Mouse (Mus musculus) midbrain, embryonic 11.5 days (tissue): ENCODE data around the gene Axin2. TPM values are rescaled to one million over a fixed set of nuclear protein-coding genes. Genes with fewer than 3 reads are reported as not detected.

Experiments used
- ATAC-seq: fragments of 200-750 bp; cut with Nextera tagmentation; 2 replicates; pipeline ENCODE4 v1.8.0; 2017; ENCODE audit warnings: moderate TSS enrichment, moderate library complexity; ENCODE audit not compliant: low FRiP score
- DNase-seq: peaks from one replicate; pipeline ENCODE4 v3.0.0; 2015; ENCODE audit warnings: low spot score; ENCODE audit errors: missing footprints
- H3K27ac ChIP-seq: fragments of 300-500 bp; sonication (generic); 2 replicates; pipeline ENCODE4 v1.5.1; 2014; ENCODE audit warnings: low read depth, low read length
- H3K27me3 ChIP-seq: fragments of 300-500 bp; sonication (generic); 2 replicates; pipeline ENCODE4 v1.6.1; 2014; ENCODE audit warnings: mild to moderate bottlenecking, low read length, moderate library complexity, mixed read lengths; ENCODE audit not compliant: control insufficient read depth, insufficient read depth
- H3K36me3 ChIP-seq: fragments of 300-500 bp; sonication (generic); 2 replicates; pipeline ENCODE4 v1.6.1; 2014; ENCODE audit warnings: mild to moderate bottlenecking, low read length, moderate library complexity, mixed read lengths; ENCODE audit not compliant: control insufficient read depth, insufficient read depth
- H3K4me1 ChIP-seq: fragments of 300-500 bp; sonication (generic); 2 replicates; pipeline ENCODE4 v1.6.1; 2014; ENCODE audit warnings: low read length; ENCODE audit not compliant: control insufficient read depth, insufficient read depth
- H3K4me2 ChIP-seq: fragments of 300-500 bp; sonication (generic); 2 replicates; pipeline ENCODE4 v1.6.1; 2014; ENCODE audit warnings: mild to moderate bottlenecking, moderate library complexity
- H3K4me3 ChIP-seq: fragments of 300-500 bp; sonication (generic); 2 replicates; pipeline ENCODE4 v1.5.1; 2014; ENCODE audit warnings: low read depth, low read length
- H3K9ac ChIP-seq: fragments of 300-500 bp; sonication (generic); 2 replicates; pipeline ENCODE4 v1.6.1; 2014; ENCODE audit warnings: low read length
- H3K9me3 ChIP-seq: fragments of 300-500 bp; sonication (generic); 2 replicates; pipeline ENCODE4 v1.6.1; 2016; ENCODE audit warnings: low read length; ENCODE audit not compliant: control insufficient read depth
- WGBS: fragments of 180-500 bp; shearing (Covaris S2); extraction: QIAGEN DNeasy Blood & Tissue Kit; methylation state at CpG from one replicate; pipeline ENCODE4 v1.1.7; 2014; 5-methylcytosine and 5-hydroxymethylcytosine counted together
- polyA plus RNA-seq: library from polyadenylated mRNA; unstranded; fragments of >200 nt; fragmentation: Nextera tagmentation; extraction: Ambion mirVana; gene quantifications from 2 replicates; pipeline ENCODE4 v1.2.1, GENCODE M21; 2014

Axin2 gene
- polyA plus RNA-seq, 1 experiment from 2014 or later: 23.1 TPM

DNA sequence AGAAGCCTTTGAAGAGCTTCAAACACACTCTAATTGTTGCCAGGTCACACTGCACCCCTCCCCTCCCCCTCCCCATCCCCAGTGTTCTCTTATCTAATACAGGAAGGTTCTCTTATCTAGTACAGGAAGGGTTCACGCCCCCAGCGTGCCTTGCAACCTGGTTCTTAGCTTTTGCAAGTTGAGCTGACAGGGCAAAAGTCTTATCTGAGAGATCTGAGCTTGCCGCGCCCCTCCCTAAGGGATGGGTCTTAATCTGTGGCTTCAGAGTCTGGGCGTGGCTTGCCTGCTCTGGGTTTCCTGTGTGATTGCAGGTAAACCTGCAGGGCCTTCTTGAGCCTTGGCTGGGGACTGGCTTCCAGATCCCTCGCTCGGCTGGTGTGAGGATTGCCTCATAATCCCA, 9.2 kb upstream of the Axin2 start:
- Histone ChIP-seq H3K4me1 (peaks cover 6% of the 10 kb centered on the region; the same call in 1 of the 2 replicates), H3K4me3 (no peak overlapping the region), H3K27ac (no peak overlapping the region), H3K9ac (no peak overlapping the region), H3K27me3 (peaks cover 3% of the 10 kb centered on the region; the same call in 1 of the 2 replicates), H3K9me3 (no peaks in the 10 kb centered on the region; the same call in 1 of the 2 replicates), H3K36me3 (no peaks in the 10 kb centered on the region), H3K4me2 (no peak overlapping the region)
- 32% methylated on average over 7 of the region's 7 CpGs for WGBS
- DNase-seq: no peak
- ATAC-seq: no peak

DNA sequence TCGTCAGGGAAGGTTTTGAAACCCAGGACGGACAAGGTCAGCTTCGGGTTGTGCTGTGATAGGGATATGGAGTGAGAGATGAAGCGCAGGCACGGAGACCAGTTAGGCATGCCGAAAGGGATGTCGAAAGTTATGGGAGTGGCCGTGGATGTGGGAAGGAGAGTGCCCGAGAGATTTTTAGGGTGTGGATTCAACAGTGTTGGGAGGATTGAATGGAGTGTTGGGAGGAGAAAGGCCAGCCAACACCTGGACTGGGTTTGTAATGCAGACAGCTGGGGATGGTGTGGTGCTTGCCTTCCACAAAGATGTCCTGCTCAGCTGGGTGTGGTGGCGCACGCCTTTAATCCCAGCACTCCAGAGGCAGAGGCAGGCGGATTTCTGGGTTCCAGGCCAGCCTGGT, 8.0 kb upstream of the Axin2 start:
- H3K4me3 ChIP-seq: no peak overlapping the region
- WGBS: 96% methylated on average over 12 of the region's 12 CpGs
- no peak for ATAC-seq

DNA sequence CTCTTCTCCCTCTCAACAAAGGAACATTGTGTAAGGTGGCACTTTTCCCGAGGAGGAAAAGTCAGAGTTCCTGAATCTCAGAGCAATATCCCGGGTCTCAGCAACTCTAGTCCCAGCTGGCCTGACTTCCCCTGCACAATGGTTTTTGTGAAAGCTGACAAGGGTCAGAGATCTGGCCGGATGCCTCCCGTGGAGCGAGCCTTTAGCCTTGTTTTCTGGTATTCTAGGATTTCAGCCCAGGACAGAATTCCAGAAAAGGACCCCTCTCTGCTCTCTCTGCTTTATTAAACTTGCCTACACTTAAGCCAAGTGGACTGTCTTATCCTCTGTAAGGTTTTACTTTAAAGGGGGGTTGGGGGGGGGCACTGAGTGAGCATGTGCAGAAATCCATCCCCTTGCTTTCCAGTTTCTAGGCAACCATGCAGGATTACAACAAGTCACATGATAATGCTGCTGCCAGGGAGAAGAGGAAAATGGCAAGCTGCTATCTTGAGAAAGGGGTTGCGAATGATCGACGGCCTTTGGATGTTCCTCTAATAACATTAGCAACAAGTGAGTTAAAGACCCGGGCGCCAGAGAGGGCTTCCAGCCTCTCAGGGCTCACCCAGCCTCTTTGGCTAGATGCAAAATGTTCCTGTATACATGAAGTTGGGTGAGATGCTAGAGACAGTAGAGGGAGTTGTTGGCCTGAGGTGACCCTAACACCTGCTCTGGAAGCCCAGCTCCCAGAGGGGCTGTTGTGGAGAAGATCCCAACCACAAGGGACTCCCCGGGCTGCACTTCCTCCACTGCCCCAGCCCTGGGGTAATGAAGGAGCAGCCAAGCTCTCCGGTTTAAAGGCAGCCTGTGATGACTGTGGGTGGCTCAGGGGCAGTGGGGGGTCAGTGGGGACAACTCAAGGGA, 2.5 kb upstream of the Axin2 start:
- H3K4me3 ChIP-seq: peak overlapping the region; percentile 10; the same call in 1 of the 2 replicates

More for the DNA sequence above, 8.0 kb upstream of the Axin2 start:
- Histone ChIP-seq H3K27me3 (peaks cover 3% of the 10 kb centered on the region; the same call in 1 of the 2 replicates), H3K27ac (no peak overlapping the region), H3K36me3 (no peaks in the 10 kb centered on the region), H3K9me3 (no peaks in the 10 kb centered on the region; the same call in 1 of the 2 replicates), H3K4me1 (peaks cover 7% of the 10 kb centered on the region; the same call in 1 of the 2 replicates), H3K4me2 (no peak overlapping the region), H3K9ac (no peak overlapping the region)
- DNase-seq: no peak

GRCm38 (mm10) chr11:108920636-108921505, 722 bp downstream of the Axin2 start:
- peaks cover 47% of the 10 kb centered on the region for H3K4me1 ChIP-seq
- peak overlapping the region; percentile 82 for H3K4me2 ChIP-seq
- no peaks in the 10 kb centered on the region; the same call in 1 of the 2 replicates for H3K9me3 ChIP-seq
- DNase-seq (peak; percentile 98), ATAC-seq (peak; percentile 80)
- no peaks in the 10 kb centered on the region for H3K36me3 ChIP-seq
- peak overlapping the region; percentile 97 for H3K9ac ChIP-seq
- H3K27ac ChIP-seq: peak overlapping the region; percentile 100
- peak overlapping the region; percentile 93 for H3K4me3 ChIP-seq
- under 1% methylated on average over 76 of the region's 104 CpGs for WGBS
- no peaks in the 10 kb centered on the region for H3K27me3 ChIP-seq

More for the DNA sequence above, 2.5 kb upstream of the Axin2 start:
- ATAC-seq (no peak), DNase-seq (peak; percentile 93)
- Histone ChIP-seq H3K9ac (peak overlapping the region; percentile 42; the same call in 1 of the 2 replicates), H3K27ac (peak overlapping the region; percentile 77), H3K4me1 (peaks cover 23% of the 10 kb centered on the region), H3K36me3 (no peaks in the 10 kb centered on the region), H3K4me2 (peak overlapping the region; percentile 33), H3K9me3 (no peaks in the 10 kb centered on the region; the same call in 1 of the 2 replicates), H3K27me3 (no peaks in the 10 kb centered on the region)
- 4% methylated on average over 12 of the region's 12 CpGs for WGBS

GRCm38 (mm10) chr11:108921506-108922455, 1.6 kb downstream of the Axin2 start:
- Histone ChIP-seq H3K9ac (peak overlapping the region; percentile 97), H3K9me3 (no peaks in the 10 kb centered on the region; the same call in 1 of the 2 replicates), H3K4me1 (peaks cover 56% of the 10 kb centered on the region), H3K27me3 (no peaks in the 10 kb centered on the region), H3K27ac (peak overlapping the region; percentile 100), H3K4me3 (peak overlapping the region; percentile 93), H3K36me3 (no peaks in the 10 kb centered on the region), H3K4me2 (peak overlapping the region; percentile 82)
- ATAC-seq: peak; percentile 30
- peak; percentile 96 for DNase-seq
- WGBS: under 1% methylated on average over 58 of the region's 62 CpGs

- Histone ChIP-seq H3K27ac (peak overlapping the region; percentile 100), H3K4me2 (peak overlapping the region; percentile 82), H3K27me3 (no peaks in the 10 kb centered on the region), H3K36me3 (no peaks in the 10 kb centered on the region), H3K9me3 (no peaks in the 10 kb centered on the region), H3K4me3 (peak overlapping the region; percentile 93), H3K9ac (peak overlapping the region; percentile 97), H3K4me1 (peaks cover 60% of the 10 kb centered on the region)
- WGBS: under 1% methylated on average over 29 of the region's 32 CpGs
- DNase-seq (peak; percentile 92), ATAC-seq (no peak)
Measured at GRCm38 (mm10) chr11:108922511-108923187, 2.5 kb downstream of the Axin2 start.

DNA sequence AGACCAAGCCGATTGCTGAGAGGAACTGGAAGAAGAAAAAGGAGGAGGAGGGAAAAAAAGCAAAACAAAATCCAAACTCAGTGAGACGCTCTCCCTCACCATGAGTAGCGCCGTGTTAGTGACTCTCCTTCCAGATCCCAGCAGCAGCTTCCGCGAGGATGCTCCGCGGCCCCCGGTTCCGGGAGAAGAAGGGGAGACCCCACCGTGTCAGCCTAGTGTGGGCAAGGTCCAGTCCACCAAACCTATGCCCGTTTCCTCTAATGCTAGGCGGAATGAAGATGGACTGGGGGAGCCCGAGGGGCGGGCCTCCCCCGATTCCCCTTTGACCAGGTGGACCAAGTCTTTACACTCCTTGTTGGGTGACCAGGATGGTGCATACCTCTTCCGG, 3.0 kb downstream of the Axin2 start:
- under 1% methylated on average over 17 of the region's 17 CpGs for WGBS
- peaks cover 60% of the 10 kb centered on the region for H3K4me1 ChIP-seq
- H3K27me3 ChIP-seq: no peaks in the 10 kb centered on the region

More for the DNA sequence above, 3.0 kb downstream of the Axin2 start:
- DNase-seq (peak; percentile 94), ATAC-seq (no peak)
- Histone ChIP-seq H3K9me3 (no peaks in the 10 kb centered on the region), H3K9ac (peak overlapping the region; percentile 97), H3K4me2 (peak overlapping the region; percentile 82), H3K36me3 (no peaks in the 10 kb centered on the region), H3K27ac (peak overlapping the region; percentile 100), H3K4me3 (peak overlapping the region; percentile 93)
